Mouse (Mus musculus): ENCODE measurements at regions not wholly inside any gene's neighbourhood (a gene's known extent, or its start where the extent isn't known, plus 50 kb on each side); places are given as distances from the start of the nearest gene placed in this dataset.

GRCm38 (mm10) chr12:39621266-39621665 is 416.6 kb downstream of the Arl4a start:
- no peak for TF ChIP-seq CHD2 (IDR thresholded peaks at IDR 0.05; ENCODE audit: low read depth, low read length)
- TF ChIP-seq ZC3H11A (IDR thresholded peaks at IDR 0.05; ENCODE audit: borderline replicate concordance, low read depth, low read length), result no peak
- TF ChIP-seq ZNF384 (IDR thresholded peaks at IDR 0.05; ENCODE audit: low read depth, low read length), result no peak
